Mouse (Mus musculus): ENCODE data around the gene Simc1. TPM values are rescaled to one million over a fixed set of nuclear protein-coding genes. Genes with fewer than 3 reads are reported as not detected.
A peak's percentile ranks its signal among the peaks of the same experiment; 100 is the strongest.
"Not testable (repeated sequence)": the region's sequence is repeated elsewhere in the genome, so short reads cannot be mapped to it uniquely, and the experiment has no call there.

Gene Simc1
- total and polyA plus RNA-seq, 3 experiments = 6.2 to 16.6 (median 6.8) TPM

DNA sequence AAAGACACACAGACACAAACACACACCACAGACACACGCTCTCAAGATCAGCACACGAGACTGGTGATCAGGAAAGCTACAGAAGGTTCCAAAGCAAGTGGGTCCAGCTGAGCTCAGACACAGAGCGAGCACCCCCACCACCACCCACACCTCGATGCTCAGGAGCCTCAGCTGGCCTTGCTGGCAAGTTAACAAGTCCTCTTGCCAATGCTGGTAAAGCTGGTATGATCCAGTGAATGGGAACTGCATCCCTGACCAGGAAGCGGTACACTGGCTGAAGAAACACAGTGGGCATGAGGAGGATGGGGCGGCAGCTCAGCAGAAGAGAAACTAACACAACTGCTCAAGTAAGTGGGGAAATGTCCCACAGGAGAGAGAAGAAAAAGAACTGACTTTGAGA, 12.2 kb upstream of the Simc1 start:
- H3K4me3 ChIP-seq (replicated peaks in 1 of 3; ENCODE audit: low read depth in 2 of 3, low read length in 2 of 3, poor library complexity in 1 of 3) = no peak overlapping the region
- no peaks in the 10 kb centered on the region for H3K9me3 ChIP-seq (replicated peaks; ENCODE audit: low read length)
- dilution Hi-C loops (cut with MboI; ENCODE audit: extremely low pct_ligation_motif_present, extremely low pct_unique_long_range_greater_than_20kb, low sequenced_read_pairs) (no loop called here), in situ Hi-C loops (cut with MboI; ENCODE audit: low pct_ligation_motif_present, low pct_unique_long_range_greater_than_20kb, low sequenced_read_pairs) (no loop called here)
- H3K4me2 ChIP-seq (ENCODE audit: insufficient read depth, low read depth, poor library complexity, severe bottlenecking) = no peak overlapping the region
- H3K27ac ChIP-seq (ENCODE audit: insufficient read depth, low read depth) = no peak overlapping the region
- TF ChIP-seq CHD1 (IDR thresholded peaks at IDR 0.05; ENCODE audit: low read depth, low read length) (no peak), MEF2A (IDR thresholded peaks at IDR 0.05; ENCODE audit: borderline replicate concordance, low read depth, low read length) (no peak)
- no peaks in the 10 kb centered on the region for H3K27me3 ChIP-seq (replicated peaks)
- H3K4me1 ChIP-seq (ENCODE audit: control insufficient read depth in 1 of 2, insufficient read depth in 2 of 2) = peaks cover 7 to 25% of the 10 kb centered on the region in 2 experiments
- DNase-seq (ENCODE audit: extremely low read depth) = no peak
- H3K79me2 ChIP-seq (replicated peaks; ENCODE audit: control insufficient read depth, extremely low read depth, insufficient read depth, poor library complexity, severe bottlenecking) = no peaks in the 10 kb centered on the region
- H3K36me3 ChIP-seq (replicated peaks in 1 of 2; ENCODE audit: control insufficient read depth in 1 of 2, insufficient read depth in 1 of 2, low read length in 1 of 2) = no peaks in the 10 kb centered on the region
- no peak overlapping the region for H3K9ac ChIP-seq (ENCODE audit: insufficient read depth, low read depth)

- dilution Hi-C loops (cut with MboI; ENCODE audit: extremely low pct_ligation_motif_present, extremely low pct_unique_long_range_greater_than_20kb, low sequenced_read_pairs); H3K4me3 ChIP-seq (replicated peaks in 1 of 3; ENCODE audit: low read depth in 2 of 3, low read length in 2 of 3, poor library complexity in 1 of 3); H3K27me3 ChIP-seq (replicated peaks); H3K27ac ChIP-seq (ENCODE audit: insufficient read depth, low read depth); H3K9ac ChIP-seq (ENCODE audit: insufficient read depth, low read depth); H3K9me3 ChIP-seq (replicated peaks; ENCODE audit: low read length); H3K36me3 ChIP-seq (replicated peaks in 1 of 2; ENCODE audit: control insufficient read depth in 1 of 2, insufficient read depth in 1 of 2, low read length in 1 of 2); H3K79me2 ChIP-seq (replicated peaks; ENCODE audit: control insufficient read depth, extremely low read depth, insufficient read depth, poor library complexity, severe bottlenecking); H3K4me2 ChIP-seq (ENCODE audit: insufficient read depth, low read depth, poor library complexity, severe bottlenecking); in situ Hi-C loops (cut with MboI; ENCODE audit: low pct_ligation_motif_present, low pct_unique_long_range_greater_than_20kb, low sequenced_read_pairs); DNase-seq (ENCODE audit: extremely low read depth): not testable (repeated sequence)
- peaks cover 7 to 36% of the 10 kb centered on the region in 2 experiments; a peak in 3 of 4 replicates for H3K4me1 ChIP-seq (ENCODE audit: control insufficient read depth in 1 of 2, insufficient read depth in 2 of 2)
Observed at GRCm38 (mm10) chr13:54499551-54499950, 4.0 kb upstream of the Simc1 start.

GRCm38 (mm10) chr13:54501352-54501751, 2.2 kb upstream of the Simc1 start:
- Histone ChIP-seq H3K36me3 (replicated peaks in 1 of 2; ENCODE audit: control insufficient read depth in 1 of 2, insufficient read depth in 1 of 2, low read length in 1 of 2) (no peaks in the 10 kb centered on the region), H3K79me2 (replicated peaks; ENCODE audit: control insufficient read depth, extremely low read depth, insufficient read depth, poor library complexity, severe bottlenecking) (peaks cover 12% of the 10 kb centered on the region), H3K4me1 (ENCODE audit: control insufficient read depth in 1 of 2, insufficient read depth in 2 of 2) (peaks cover 7 to 49% of the 10 kb centered on the region in 2 experiments; a peak in 3 of 4 replicates), H3K9me3 (replicated peaks; ENCODE audit: low read length) (no peaks in the 10 kb centered on the region), H3K9ac (ENCODE audit: insufficient read depth, low read depth) (peak overlapping the region; percentile 30; the same call in 1 of the 2 replicates), H3K27ac (ENCODE audit: insufficient read depth, low read depth) (no peak overlapping the region), H3K4me3 (replicated peaks in 1 of 3; ENCODE audit: low read depth in 2 of 3, low read length in 2 of 3, poor library complexity in 1 of 3) (peak overlapping the region in 2 of 3 experiments; percentile 12 to 40), H3K4me2 (ENCODE audit: insufficient read depth, low read depth, poor library complexity, severe bottlenecking) (peak overlapping the region; percentile 91), H3K27me3 (replicated peaks) (peaks cover 5% of the 10 kb centered on the region)
- TF ChIP-seq PAX5 (IDR thresholded peaks at IDR 0.05; ENCODE audit: low read length) (no peak), JUND (conservative IDR thresholded peaks at IDR 0.05; ENCODE audit: low read depth, low read length) (no peak), MYC (IDR thresholded peaks at IDR 0.05; ENCODE audit: low read depth, low read length) (no peak), IRF4 (IDR thresholded peaks at IDR 0.05; ENCODE audit: low read depth, low read length) (peak; percentile 76)
- dilution Hi-C loops (cut with MboI; ENCODE audit: extremely low pct_ligation_motif_present, extremely low pct_unique_long_range_greater_than_20kb, low sequenced_read_pairs) (no loop called here), in situ Hi-C loops (cut with MboI; ENCODE audit: low pct_ligation_motif_present, low pct_unique_long_range_greater_than_20kb, low sequenced_read_pairs) (no loop called here)
- peak; percentile 55 for DNase-seq (ENCODE audit: extremely low read depth)

Measured in CH12.LX (cell line).